Mouse (Mus musculus): Measurements from ENCODE around the gene Olfr834. TPM values are rescaled to one million over a fixed set of nuclear protein-coding genes. Genes with fewer than 3 reads are reported as not detected.

Olfr834 gene
- not detected in 2 replicates for polyA plus RNA-seq (2014; fragmentation: Nextera tagmentation; extraction: Ambion mirVana)

DNA sequence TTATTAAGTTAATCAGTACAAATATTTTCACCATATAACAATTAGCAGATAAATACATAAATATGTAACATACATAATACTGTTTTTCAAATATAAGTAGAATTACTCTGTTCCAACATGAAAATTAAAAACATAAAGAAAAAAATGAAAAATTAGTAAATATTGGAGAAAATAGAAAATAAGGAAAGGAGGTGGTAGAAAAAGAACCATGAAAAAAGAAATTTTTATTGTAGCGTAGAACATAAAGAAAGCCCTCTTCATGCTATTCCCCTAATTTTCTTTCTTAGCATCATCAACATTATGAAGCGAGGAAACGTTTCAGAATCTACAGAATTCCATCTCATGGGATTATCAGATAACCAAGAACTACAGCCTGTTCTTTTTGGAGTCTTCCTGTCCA is at the start of gene Olfr834:
Gene Olfr834, plus strand, starts transcription at position 301 of the 400 bp plus-strand sequence.
- peaks cover 3% of the 10 kb centered on the region; the same call in 1 of the 2 replicates for H3K9me3 ChIP-seq (ENCODE audit: control insufficient read depth, low read length)
- ATAC-seq (replicated peaks; ENCODE audit: low FRiP score, low TSS enrichment, low read depth) (no peak), DNase-seq (ENCODE audit: low spot score) (no peak)
- no peak within 1 kb of the TSS for H3K9ac ChIP-seq (ENCODE audit: low read length)
- H3K36me3 ChIP-seq (ENCODE audit: control insufficient read depth, insufficient read depth, low read length), result no peaks in the 10 kb centered on the region
- H3K27ac ChIP-seq (ENCODE audit: low read depth), result no peak within 1 kb of the TSS
- H3K4me1 ChIP-seq (replicated peaks; ENCODE audit: control insufficient read depth, insufficient read depth, low read length), result no peaks in the 10 kb centered on the region
- 86% methylated on average over 3 of the region's 3 CpGs for WGBS
- no peak within 1 kb of the TSS for H3K4me3 ChIP-seq (ENCODE audit: low read depth, low read length)
- H3K27me3 ChIP-seq (replicated peaks; ENCODE audit: control insufficient read depth, insufficient read depth, low read length), result no peaks in the 10 kb centered on the region
- H3K4me2 ChIP-seq (ENCODE audit: low read length), result no peak within 1 kb of the TSS

DNA sequence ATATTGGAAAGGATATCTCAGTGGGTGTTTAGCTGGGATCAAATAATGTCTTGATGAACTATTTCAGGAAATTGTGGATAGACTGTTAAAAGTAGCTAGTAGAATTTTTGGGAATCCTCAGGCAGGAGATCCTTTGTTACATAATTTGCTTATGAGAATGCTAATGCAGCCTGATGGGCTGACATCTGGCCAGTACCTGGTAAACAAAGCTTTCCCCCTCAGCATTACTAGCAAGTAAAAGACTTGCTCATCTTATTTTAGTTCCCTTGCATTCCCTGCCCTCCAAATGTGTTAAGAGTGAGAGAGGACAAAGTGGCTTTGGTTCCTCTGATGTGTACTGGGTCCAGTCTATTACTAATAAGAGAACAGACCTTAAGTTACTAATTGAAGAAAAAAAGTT is 25.8 kb upstream of the Olfr834 start:
- DNase-seq (ENCODE audit: low spot score) (no peak), ATAC-seq (replicated peaks; ENCODE audit: low FRiP score, low TSS enrichment, low read depth) (no peak)
- Histone ChIP-seq H3K4me3 (ENCODE audit: low read depth, low read length) (no peak overlapping the region), H3K27me3 (replicated peaks; ENCODE audit: control insufficient read depth, insufficient read depth, low read length) (no peaks in the 10 kb centered on the region), H3K27ac (ENCODE audit: low read depth) (no peak overlapping the region), H3K4me2 (ENCODE audit: low read length) (no peak overlapping the region), H3K9me3 (ENCODE audit: control insufficient read depth, low read length) (no peaks in the 10 kb centered on the region), H3K4me1 (replicated peaks; ENCODE audit: control insufficient read depth, insufficient read depth, low read length) (no peaks in the 10 kb centered on the region), H3K9ac (ENCODE audit: low read length) (no peak overlapping the region), H3K36me3 (ENCODE audit: control insufficient read depth, insufficient read depth, low read length) (no peaks in the 10 kb centered on the region)

DNA sequence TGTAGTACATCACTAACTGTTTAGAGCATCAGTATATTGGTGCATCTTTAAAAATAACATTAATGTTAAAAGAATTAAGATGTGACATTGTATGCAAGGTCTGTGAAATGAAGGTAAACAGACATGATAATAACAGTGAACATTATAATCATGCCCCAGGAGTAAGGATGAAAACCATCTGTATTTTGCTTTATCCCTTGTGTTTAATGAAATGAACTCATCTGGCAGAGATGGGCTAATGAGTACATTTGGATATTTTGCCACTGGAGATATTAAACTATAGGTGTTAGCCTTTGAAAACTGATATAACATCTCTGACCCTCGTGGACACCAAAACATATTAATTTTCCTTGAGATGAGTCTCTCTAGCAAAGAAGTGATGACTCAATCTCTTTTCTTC is 44.6 kb downstream of the Olfr834 start, which contains the start of gene Olfr835:
Gene Olfr835, plus strand, starts transcription at position 301 of the 400 bp plus-strand sequence.
- H3K4me1 ChIP-seq (replicated peaks; ENCODE audit: control insufficient read depth, insufficient read depth, low read length), result no peaks in the 10 kb centered on the region
- H3K27ac ChIP-seq (ENCODE audit: low read depth), result no peak within 1 kb of the TSS
- H3K9me3 ChIP-seq (ENCODE audit: control insufficient read depth, low read length), result 0 out of 2 replicates have a peak, but pooled peaks cover 4% of the 10 kb centered on the region
- H3K4me2 ChIP-seq (ENCODE audit: low read length), result no peak within 1 kb of the TSS
- H3K4me3 ChIP-seq (ENCODE audit: low read depth, low read length), result no peak within 1 kb of the TSS
- ATAC-seq (replicated peaks; ENCODE audit: low FRiP score, low TSS enrichment, low read depth) (no peak), DNase-seq (ENCODE audit: low spot score) (no peak)
- H3K36me3 ChIP-seq (ENCODE audit: control insufficient read depth, insufficient read depth, low read length), result no peaks in the 10 kb centered on the region
- H3K9ac ChIP-seq (ENCODE audit: low read length), result no peak within 1 kb of the TSS
- H3K27me3 ChIP-seq (replicated peaks; ENCODE audit: control insufficient read depth, insufficient read depth, low read length), result no peaks in the 10 kb centered on the region
- WGBS, result 62% methylated on average over 1 of the region's 1 CpGs

Other genes with a start within 250 kb of the Olfr834 start
- gene Olfr24, start 224.0 kb upstream of the Olfr834 start, polyA plus RNA-seq (2014; fragmentation: Nextera tagmentation; extraction: Ambion mirVana), result not detected in 2 replicates
- not detected in 2 replicates for gene Olfr828, start 168.5 kb upstream of the Olfr834 start, polyA plus RNA-seq (2014; fragmentation: Nextera tagmentation; extraction: Ambion mirVana)
- not detected in 2 replicates for gene Olfr829, start 133.1 kb upstream of the Olfr834 start, polyA plus RNA-seq (2014; fragmentation: Nextera tagmentation; extraction: Ambion mirVana)
- not detected in 2 replicates for gene Olfr830, start 113.3 kb upstream of the Olfr834 start, polyA plus RNA-seq (2014; fragmentation: Nextera tagmentation; extraction: Ambion mirVana)
- gene Olfr832, start 50.9 kb upstream of the Olfr834 start, polyA plus RNA-seq (2014; fragmentation: Nextera tagmentation; extraction: Ambion mirVana), result not detected in 2 replicates
- gene Olfr835, start 44.7 kb downstream of the Olfr834 start, polyA plus RNA-seq (2014; fragmentation: Nextera tagmentation; extraction: Ambion mirVana), result not detected in 2 replicates
- gene Olfr836, start 132.4 kb downstream of the Olfr834 start, polyA plus RNA-seq (2014; fragmentation: Nextera tagmentation; extraction: Ambion mirVana), result not detected in 2 replicates
- 0.12 TPM in 1 of 2 replicates, not detected in the other for gene Olfr837, start 148.3 kb downstream of the Olfr834 start, polyA plus RNA-seq (2014; fragmentation: Nextera tagmentation; extraction: Ambion mirVana)
- not detected in 2 replicates for gene Olfr839-ps1, start 189.3 kb downstream of the Olfr834 start, polyA plus RNA-seq (2014; fragmentation: Nextera tagmentation; extraction: Ambion mirVana)

All from intestine, embryonic 14.5 days (tissue).